Comparison of ENCODE assay signal across 8 mouse cellular contexts in genomic region chr16:92399490-92400458, GRCm38 (mm10). TPM values are rescaled to one million over a fixed set of nuclear protein-coding genes. Genes with fewer than 3 reads are reported as not detected.
DNase-seq lines count a peak whose midpoint lies in the region; ATAC-seq and TF ChIP-seq lines count a peak whose summit lies in the region.

No protein-coding gene starts in this region.

- H3K4me2 ChIP-seq in liver, postnatal 0 days (ENCODE audit: low read depth, low read length), result peak overlapping the region; percentile 70
- peak overlapping the region; percentile 68 for H3K4me2 ChIP-seq in neural tube, embryonic 15.5 days

- no peak for TF ChIP-seq CTCF in cerebellum, adult 2 months (IDR thresholded peaks at IDR 0.05; ENCODE audit: borderline replicate concordance, insufficient read depth, low read depth, low read length)
- TF ChIP-seq CTCF in liver, postnatal 0 days (IDR thresholded peaks at IDR 0.05; ENCODE audit: low read depth), result no peak

- H3K4me1 ChIP-seq in cerebellum, adult 2 months (ENCODE audit: control insufficient read depth, insufficient read depth, low read length), result peaks cover 10% of the 10 kb centered on the region
- H3K4me1 ChIP-seq in liver, postnatal 0 days (ENCODE audit: insufficient read depth), result peaks cover 12% of the 10 kb centered on the region; the same call in 1 of the 2 replicates
- H3K4me1 ChIP-seq in neural tube, embryonic 15.5 days, result peaks cover 30% of the 10 kb centered on the region

- no peaks in the 10 kb centered on the region; the same call in 1 of the 2 replicates for H3K36me3 ChIP-seq in liver, postnatal 0 days (replicated peaks; ENCODE audit: insufficient read depth, low read length)
- H3K36me3 ChIP-seq in neural tube, embryonic 15.5 days, result peaks cover 16% of the 10 kb centered on the region

- peak; percentile 92 for ATAC-seq in liver, postnatal 0 days
- peak; percentile 75 for ATAC-seq in neural tube, embryonic 15.5 days (ENCODE audit: low FRiP score)

- H3K9me3 ChIP-seq in liver, postnatal 0 days (ENCODE audit: low read length), result no peaks in the 10 kb centered on the region
- H3K9me3 ChIP-seq in neural tube, embryonic 15.5 days (replicated peaks), result no peaks in the 10 kb centered on the region

- 1% methylated on average over 37 of the region's 37 CpGs for WGBS in cerebellum, adult 2 months
- WGBS in liver, postnatal 0 days (ENCODE audit: insufficient replicate concordance), result 2% methylated on average over 37 of the region's 37 CpGs
- WGBS in neural tube, embryonic 15.5 days, result under 1% methylated on average over 37 of the region's 37 CpGs

- DNase-seq in ES-CJ7 (ENCODE audit: low read depth, low spot score), result peak; percentile 95
- peak; percentile 71 to 78 for DNase-seq in cerebellum, adult 2 months
- peak; percentile 93 for DNase-seq in forelimb bud, embryonic 11.5 days (ENCODE audit: low read depth, low spot score)
- DNase-seq in heart, postnatal 36 days, result peak; percentile 84 to 86
- peak; percentile 38 to 69 for DNase-seq in layer of hippocampus, adult 18-20 months (ENCODE audit: low spot score in 2 of 2)
- DNase-seq in liver, postnatal 0 days, result peak; percentile 79
- peak; percentile 8 to 19 for DNase-seq in thymus, postnatal 36 days

- no peak overlapping the region for H3K27ac ChIP-seq in cerebellum, adult 2 months (ENCODE audit: insufficient read depth, low read length)
- peak overlapping the region; percentile 50 for H3K27ac ChIP-seq in liver, postnatal 0 days (ENCODE audit: low read depth)
- peak overlapping the region; percentile 82 for H3K27ac ChIP-seq in neural tube, embryonic 15.5 days (replicated peaks)

- peak; percentile 62; the same call in 1 of the 2 replicates for TF ChIP-seq EP300 in liver, postnatal 0 days (IDR thresholded peaks at IDR 0.05; ENCODE audit: low read depth)

- H3K9ac ChIP-seq in liver, postnatal 0 days (replicated peaks), result peak overlapping the region; percentile 49
- peak overlapping the region; percentile 54 for H3K9ac ChIP-seq in neural tube, embryonic 15.5 days (replicated peaks)

- no peak for TF ChIP-seq POLR2A in cerebellum, adult 2 months (IDR thresholded peaks at IDR 0.05; ENCODE audit: borderline replicate concordance, insufficient read depth, low read length)

- H3K27me3 ChIP-seq in cerebellum, adult 2 months (ENCODE audit: control insufficient read depth, insufficient read depth, low read length), result no peaks in the 10 kb centered on the region
- peaks cover 9% of the 10 kb centered on the region; the same call in 1 of the 2 replicates for H3K27me3 ChIP-seq in liver, postnatal 0 days (ENCODE audit: insufficient read depth, low read length)
- H3K27me3 ChIP-seq in neural tube, embryonic 15.5 days (replicated peaks), result no peaks in the 10 kb centered on the region

- intact Hi-C loops in heart, postnatal 36 days (cut with DNase I), result loop anchor here (2.0 kb wide), 2 partner anchors 17 to 45 kb away; no protein-coding TSS in a partner anchor

- H3K4me3 ChIP-seq in cerebellum, adult 2 months (replicated peaks; ENCODE audit: insufficient read depth, low read depth, low read length), result peak overlapping the region; percentile 67
- H3K4me3 ChIP-seq in liver, postnatal 0 days (ENCODE audit: low read depth, low read length), result peak overlapping the region; percentile 44
- H3K4me3 ChIP-seq in neural tube, embryonic 15.5 days (replicated peaks), result peak overlapping the region; percentile 39

RNA-seq across cellular contexts. Expression of gene Kcne1, which starts 40.5 kb away (rescaled TPM):
- polyA plus RNA-seq in cerebellum, adult 2 months (2012; rRNA removed), result 0.08 TPM in 1 of 2 replicates, not detected in the other
- 10 to 100 TPM; 19.8 to 21.3 TPM for total RNA-seq in heart, postnatal 36 days (2021)
- total RNA-seq in layer of hippocampus, adult 18-20 months (2021), result not detected
- not detected in 2 replicates for polyA plus RNA-seq in liver, postnatal 0 days (2015; fragmentation: Nextera tagmentation; extraction: Ambion mirVana)
- 0.05 and 0.09 TPM in 2 replicates for polyA plus RNA-seq in neural tube, embryonic 15.5 days (2015; fragmentation: Nextera tagmentation; extraction: Ambion mirVana)

Comparison
In these comparisons a context has a peak if more than half of its experiments do, and no peak if none do; other contexts are left out.
1. DNase-seq: peak in every context shown above with its lines; median percentile 95 in ES-CJ7; 93 in forelimb bud, embryonic 11.5 days; 85 in heart, postnatal 36 days; 79 in liver, postnatal 0 days; 74 in cerebellum, adult 2 months; 54 in layer of hippocampus, adult 18-20 months; 14 in thymus, postnatal 36 days.